Mouse (Mus musculus) liver, adult 2 months (tissue): ENCODE measurements around the gene Cog6.

Source experiments
- CTCF ChIP-seq: fragments of 200-500 bp; IDR thresholded peaks from 2 replicates; pipeline ENCODE4 v1.5.1; 2011; ENCODE audit warnings: low read depth, low read length, control low read depth
- POLR2A ChIP-seq: fragments of 200-500 bp; IDR thresholded peaks from 2 replicates; pipeline ENCODE4 v1.6.1; 2011; ENCODE audit warnings: low read length, control low read depth; ENCODE audit not compliant: insufficient read depth; ENCODE audit errors: extremely low read depth

DNA sequence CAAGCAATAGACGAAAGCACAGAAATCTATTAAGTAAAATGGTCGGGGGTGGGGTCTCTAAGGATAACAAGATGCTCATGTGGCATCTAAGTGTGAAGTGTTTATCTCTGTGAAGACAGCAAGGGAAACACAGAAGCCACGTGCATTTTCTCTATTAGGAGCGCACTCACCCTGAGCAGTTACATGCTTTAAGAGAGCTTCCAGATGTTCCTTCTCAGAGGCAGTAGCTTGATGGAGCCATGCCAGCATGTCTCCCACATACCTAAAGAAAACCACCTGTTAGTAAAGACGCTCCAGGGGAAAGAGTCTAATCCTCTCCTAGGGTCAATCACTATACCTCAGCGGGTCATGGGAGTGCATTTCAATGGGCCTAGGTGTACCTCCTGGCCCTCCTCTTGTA, 15.0 kb downstream of the Cog6 start:
- TF ChIP-seq POLR2A: no peak
- no peak for TF ChIP-seq CTCF
